Mouse (Mus musculus) forelimb bud, embryonic 11.5 days (tissue): ENCODE data around the gene Slc25a34.

Source experiments
- DNase-seq: peaks from one replicate; pipeline ENCODE4 v3.0.0-alpha.2; 2012; ENCODE audit warnings: low read depth, low spot score

Gene Slc25a34

GRCm38 (mm10) chr4:141643118-141643855 is 19.7 kb upstream of the Slc25a34 start:
- no peak for DNase-seq

GRCm38 (mm10) chr4:141641961-141642811 is 18.6 kb upstream of the Slc25a34 start:
- DNase-seq, result no peak

- DNase-seq, result no peak
These were observed 17.7 kb upstream of the Slc25a34 start for GRCm38 (mm10) chr4:141641353-141641771.

GRCm38 (mm10) chr4:141639474-141639873 is 15.9 kb upstream of the Slc25a34 start:
- DNase-seq, result no peak

- DNase-seq, result no peak
These were observed 13.1 kb upstream of the Slc25a34 start for GRCm38 (mm10) chr4:141636693-141637092.

DNA sequence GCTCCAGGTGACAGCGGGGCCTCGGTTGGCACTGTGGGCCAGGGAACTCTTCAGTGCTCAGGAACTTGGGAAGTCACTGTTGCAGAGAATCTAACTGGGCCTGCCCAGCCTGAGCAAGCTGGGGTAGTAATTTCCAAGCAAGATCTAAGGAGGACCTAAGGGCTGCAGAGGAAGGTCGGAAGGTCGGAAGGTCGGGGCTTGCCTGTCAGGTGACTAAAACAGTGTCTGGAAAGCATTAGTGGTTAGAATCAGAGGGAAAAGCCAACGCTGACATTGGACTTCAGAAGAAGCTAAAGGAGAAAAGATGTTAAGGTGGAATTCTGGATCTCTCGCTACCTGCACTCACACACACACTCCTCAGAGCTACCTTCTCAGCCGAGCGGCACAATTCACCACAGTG is 12.4 kb upstream of the Slc25a34 start:
- no peak for DNase-seq

DNA sequence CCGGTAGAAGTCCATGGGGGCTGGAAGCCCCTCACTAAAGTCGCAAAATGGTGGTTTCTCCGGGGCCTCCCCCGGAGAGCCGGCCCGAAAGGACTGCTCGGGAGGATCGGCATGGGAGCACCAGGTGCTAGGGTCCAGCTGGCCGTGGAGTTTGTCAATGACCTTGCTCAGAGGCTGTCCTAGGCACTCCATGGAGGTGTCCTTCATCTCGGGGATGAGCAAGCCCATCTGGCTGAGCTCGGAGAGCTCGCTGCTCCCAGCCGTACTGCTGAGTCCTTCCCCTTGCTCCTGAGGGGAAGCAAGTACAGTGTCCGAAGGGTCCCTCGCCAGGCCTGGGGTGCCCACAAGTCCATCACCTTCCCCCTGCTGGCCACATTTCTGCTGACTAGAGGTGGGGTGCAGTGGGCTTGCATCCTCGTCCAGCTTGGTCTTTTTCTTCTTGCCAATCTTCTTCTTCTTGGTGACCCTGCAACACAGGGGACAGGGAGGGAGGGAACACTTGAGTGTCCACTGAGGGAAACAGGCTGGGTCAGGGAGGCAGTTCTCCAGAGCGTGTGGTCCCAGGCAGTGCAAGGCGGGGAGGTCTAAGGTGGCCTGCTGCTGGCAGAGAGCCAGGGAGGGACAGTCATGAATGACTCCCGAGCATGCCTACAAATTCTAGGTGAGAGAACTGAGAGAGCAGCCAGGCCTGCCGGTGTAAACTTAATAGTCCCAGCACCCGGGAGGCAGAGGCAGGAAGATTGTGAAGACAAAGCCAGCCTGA is 8.7 kb upstream of the Slc25a34 start:
- DNase-seq, result no peak

GRCm38 (mm10) chr4:141631250-141631649 is 7.6 kb upstream of the Slc25a34 start:
- DNase-seq, result no peak

DNA sequence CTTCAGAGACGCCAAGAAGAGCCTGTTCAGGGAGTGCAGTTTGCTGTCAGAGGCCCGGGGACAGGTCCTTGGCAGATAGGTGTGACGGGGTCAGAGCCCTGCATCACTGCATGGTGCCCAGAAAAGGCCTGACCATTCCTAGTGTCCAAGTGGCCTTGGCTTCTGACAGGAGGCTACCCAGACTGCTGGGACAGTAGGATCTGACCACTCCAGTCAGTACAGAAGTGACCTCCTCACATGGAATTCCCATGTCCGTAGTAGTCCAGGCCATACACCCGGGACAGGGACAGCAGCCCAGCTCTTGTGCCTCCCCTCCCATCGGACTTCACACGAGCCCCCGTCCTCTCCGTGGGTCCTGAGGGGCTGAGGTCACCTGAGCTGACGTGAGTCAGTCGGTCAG is 6.4 kb upstream of the Slc25a34 start:
- DNase-seq, result no peak

GRCm38 (mm10) chr4:141628661-141629060 is 5.0 kb upstream of the Slc25a34 start:
- DNase-seq, result no peak

GRCm38 (mm10) chr4:141627502-141627901 is 3.9 kb upstream of the Slc25a34 start:
- no peak for DNase-seq

GRCm38 (mm10) chr4:141625774-141626550 is 2.3 kb upstream of the Slc25a34 start:
- no peak for DNase-seq

GRCm38 (mm10) chr4:141624983-141625773 is 1.6 kb upstream of the Slc25a34 start:
- peak; percentile 32 for DNase-seq

GRCm38 (mm10) chr4:141624134-141624533 is 513 bp upstream of the Slc25a34 start:
- DNase-seq, result no peak

- no peak for DNase-seq
These were observed 584 bp downstream of the Slc25a34 start for GRCm38 (mm10) chr4:141623037-141623436.

DNA sequence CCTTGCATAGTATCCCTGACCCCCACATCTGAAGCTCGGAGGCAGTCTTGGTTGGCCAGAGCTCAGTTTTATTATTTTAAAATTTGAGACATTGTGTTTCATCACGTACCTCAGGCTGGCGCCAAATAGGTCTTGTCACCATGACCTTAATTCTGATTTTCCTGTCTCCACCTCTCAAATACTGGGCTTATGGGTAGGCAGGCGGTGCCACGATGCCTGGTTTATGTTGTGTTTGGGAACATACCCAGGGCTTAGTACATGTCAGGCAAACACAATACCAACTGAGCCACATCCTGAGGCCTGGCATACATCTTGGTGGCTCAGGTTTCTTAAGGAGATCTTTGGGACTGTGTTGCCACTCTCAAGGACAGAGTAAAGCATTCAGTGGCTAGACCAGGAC is 1.0 kb downstream of the Slc25a34 start:
- no peak for DNase-seq

DNA sequence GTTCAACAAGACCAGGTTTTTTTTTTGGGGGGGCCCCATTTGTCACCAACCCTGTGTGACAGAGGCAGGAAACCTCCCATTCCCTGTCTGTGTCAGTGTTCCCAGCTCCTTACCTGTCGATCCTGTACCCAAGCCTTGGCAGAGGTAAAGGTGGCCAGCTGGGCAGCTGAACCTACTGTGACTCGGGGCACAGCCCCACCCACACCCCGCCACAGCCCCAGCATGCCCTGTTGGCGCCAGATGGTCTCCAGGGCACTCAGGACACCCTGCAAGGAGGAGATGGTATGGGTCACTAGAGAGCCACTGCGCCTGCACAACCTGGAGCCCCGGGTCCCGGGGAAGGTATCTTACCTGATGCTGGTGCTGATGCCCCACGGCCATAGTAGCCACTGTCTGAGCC is 1.5 kb downstream of the Slc25a34 start:
- DNase-seq, result no peak

DNA sequence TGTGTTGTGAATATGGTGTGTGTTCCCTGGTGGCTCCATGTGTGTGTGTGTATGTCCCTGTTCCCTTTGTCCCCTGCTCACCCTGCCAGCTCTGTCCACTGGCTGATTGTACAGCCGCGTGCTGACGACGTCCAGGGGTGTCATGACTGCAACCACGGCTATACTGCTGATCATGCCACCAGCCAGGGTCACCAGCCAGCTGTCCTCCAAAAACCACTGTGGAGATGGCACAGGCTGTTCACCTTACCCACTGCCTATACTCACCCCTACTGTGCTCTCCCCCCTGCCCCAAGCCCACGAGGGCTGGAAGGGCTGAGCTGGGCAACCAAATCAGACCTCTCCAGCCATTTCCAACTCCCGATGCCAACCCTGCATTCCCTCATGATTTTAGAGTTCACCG is 2.3 kb downstream of the Slc25a34 start:
- DNase-seq, result no peak

GRCm38 (mm10) chr4:141619299-141619883 is 4.2 kb downstream of the Slc25a34 start:
- no peak for DNase-seq

DNA sequence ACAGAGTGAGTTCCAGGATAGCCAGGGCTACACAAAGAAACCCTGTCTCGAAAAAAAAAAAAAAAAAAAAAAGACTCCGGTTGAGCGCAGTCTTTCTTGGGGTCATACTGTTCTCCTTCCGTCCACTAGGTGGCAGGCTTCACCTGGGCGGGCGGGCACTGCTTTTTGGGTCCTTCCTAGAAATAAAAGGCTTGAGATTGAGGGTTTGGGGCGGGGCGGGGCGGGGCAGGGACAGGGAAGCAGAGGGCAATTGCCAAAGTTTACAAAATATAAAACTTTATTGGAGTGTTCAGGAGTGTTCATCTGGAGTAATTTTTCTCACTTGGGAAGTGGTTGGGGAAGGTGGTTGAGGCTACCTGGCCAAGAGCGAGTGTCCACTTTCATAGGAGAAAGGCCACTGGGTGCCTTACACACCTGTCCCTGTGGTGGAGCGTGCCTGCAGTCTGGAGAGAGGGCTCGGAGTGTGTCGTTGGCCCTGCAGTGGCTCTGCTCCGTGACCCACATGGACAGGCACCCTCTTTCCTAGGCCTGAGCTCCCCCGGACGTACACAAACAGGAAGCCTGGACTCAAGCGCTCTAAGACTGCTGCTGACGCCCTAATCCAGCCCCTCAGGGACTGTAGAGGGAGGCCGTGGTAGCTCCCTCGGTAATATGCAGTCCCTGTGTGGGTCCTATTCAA is 4.9 kb downstream of the Slc25a34 start, which contains the start of gene Tmem82:
TSS of gene Tmem82 (minus strand) at position 69 of the 679 bp plus-strand sequence.
- peak; percentile 62 for DNase-seq
